Mouse (Mus musculus): ENCODE results near the gene Art3. TPM values are rescaled to one million over a fixed set of nuclear protein-coding genes. Genes with fewer than 3 reads are reported as not detected.

The Art3 gene
- polyA plus RNA-seq (2015; fragmentation: Nextera tagmentation; extraction: Ambion mirVana): 71.8 and 92.4 TPM in 2 replicates

DNA sequence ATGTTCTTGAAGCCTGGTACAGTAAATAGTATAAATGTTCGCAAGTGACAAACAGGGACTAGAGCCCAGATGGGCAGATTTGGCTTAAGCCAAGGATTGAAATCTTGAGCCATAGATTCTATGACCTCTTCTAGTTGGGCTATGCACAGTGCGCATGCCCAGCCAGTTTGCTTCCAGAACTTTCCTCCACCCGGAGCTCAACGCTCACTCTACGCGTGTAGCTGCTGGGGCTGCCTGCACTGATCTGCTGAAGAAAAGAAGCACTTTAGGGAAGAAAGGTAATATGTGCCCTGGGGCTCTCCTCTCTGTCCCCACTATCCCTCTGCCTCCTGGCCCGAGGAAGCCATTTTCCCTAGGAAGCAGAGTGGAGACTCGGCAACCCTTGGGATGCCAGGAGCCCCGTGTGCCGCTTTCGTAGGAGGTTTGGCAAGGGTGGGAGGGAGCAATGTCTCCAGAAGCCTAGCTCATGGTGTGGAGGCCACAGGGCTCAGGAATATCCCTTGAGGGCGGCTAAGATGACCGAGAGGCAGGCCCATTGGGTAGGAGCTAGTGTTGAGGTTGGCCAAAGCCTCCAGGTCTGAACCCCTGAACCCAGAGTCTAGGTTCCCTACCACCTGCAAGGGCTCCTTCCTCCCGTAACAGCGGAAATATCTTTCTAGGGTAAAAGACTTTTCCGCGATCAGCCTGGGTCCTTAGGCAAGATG, at the start of gene Art3:
Gene Art3 (plus strand): TSS at position 193 of the 704 bp plus-strand sequence.
- no peaks in the 10 kb centered on the region for H3K36me3 ChIP-seq (ENCODE audit: control insufficient read depth, insufficient read depth)
- peak; percentile 52; the same call in 1 of the 2 replicates for ATAC-seq (replicated peaks; ENCODE audit: extremely low read depth, insufficient read depth, low FRiP score)
- peak within 1 kb of the TSS; percentile 22 for H3K4me3 ChIP-seq (ENCODE audit: low read length)
- WGBS: 82% methylated on average over 17 of the region's 17 CpGs
- no peak within 1 kb of the TSS for H3K9ac ChIP-seq (ENCODE audit: low read length)
- no peaks in the 10 kb centered on the region for H3K27me3 ChIP-seq (ENCODE audit: control insufficient read depth, insufficient read depth, low read length)
- no peaks in the 10 kb centered on the region for H3K4me1 ChIP-seq (ENCODE audit: control insufficient read depth, insufficient read depth, low read length)
- peak within 1 kb of the TSS; percentile 73 for H3K27ac ChIP-seq (ENCODE audit: low read length)
- no peaks in the 10 kb centered on the region for H3K9me3 ChIP-seq (replicated peaks; ENCODE audit: control insufficient read depth, low read length)
- peak within 1 kb of the TSS; percentile 46 for H3K4me2 ChIP-seq (ENCODE audit: low read depth, low read length)

DNA sequence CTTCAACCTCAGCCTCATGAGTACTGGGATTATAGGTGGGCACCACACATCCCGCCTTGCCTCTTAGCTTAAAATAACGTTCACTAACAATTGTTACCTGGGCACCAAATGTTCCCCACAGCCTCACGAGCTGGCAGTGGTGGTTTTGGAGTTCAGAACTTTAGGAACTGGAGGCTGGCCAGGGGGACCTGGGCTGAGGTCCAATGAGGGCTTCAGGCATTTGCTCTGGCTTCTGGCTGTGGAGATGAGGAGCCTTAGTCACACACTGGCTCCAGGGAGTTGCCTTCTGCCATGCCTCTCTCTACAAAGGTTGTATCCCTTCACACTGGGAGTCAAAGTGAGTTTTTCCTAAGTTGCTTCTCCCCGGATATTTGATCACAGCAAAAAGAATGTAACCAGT, 49.1 kb upstream of the Art3 start:
- no peak overlapping the region for H3K4me3 ChIP-seq (ENCODE audit: low read length)
- no peaks in the 10 kb centered on the region for H3K9me3 ChIP-seq (replicated peaks; ENCODE audit: control insufficient read depth, low read length)
- H3K9ac ChIP-seq (ENCODE audit: low read length): no peak overlapping the region
- 51% methylated on average over 4 of the region's 4 CpGs for WGBS
- H3K4me2 ChIP-seq (ENCODE audit: low read depth, low read length): no peak overlapping the region
- H3K27ac ChIP-seq (ENCODE audit: low read length): peak overlapping the region; percentile 61
- 0 out of 2 replicates have a peak, but pooled peaks have one; percentile 14 for ATAC-seq (replicated peaks; ENCODE audit: extremely low read depth, insufficient read depth, low FRiP score)
- H3K36me3 ChIP-seq (ENCODE audit: control insufficient read depth, insufficient read depth): peaks cover 18% of the 10 kb centered on the region
- H3K27me3 ChIP-seq (ENCODE audit: control insufficient read depth, insufficient read depth, low read length): no peaks in the 10 kb centered on the region
- peaks cover 21% of the 10 kb centered on the region for H3K4me1 ChIP-seq (ENCODE audit: control insufficient read depth, insufficient read depth, low read length)

DNA sequence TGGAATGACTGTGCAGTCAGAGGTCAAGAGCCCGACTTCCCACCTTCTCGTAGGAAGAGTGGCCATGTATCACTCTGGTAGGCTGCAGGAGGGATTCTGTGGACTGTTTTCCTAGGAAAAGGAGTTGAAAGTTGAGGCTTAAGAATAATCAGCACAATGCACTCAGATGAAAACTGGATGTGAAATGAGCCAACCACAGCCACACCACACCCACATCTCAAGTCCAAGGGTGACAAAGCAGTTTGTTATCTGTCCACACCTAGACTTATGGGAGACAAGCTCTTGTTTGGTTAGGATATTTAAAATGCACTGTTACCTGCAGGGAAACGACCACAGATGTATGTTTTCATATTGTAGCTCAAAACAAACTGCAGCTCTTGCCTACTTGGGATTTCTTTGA, 48.5 kb upstream of the Art3 start:
- Histone ChIP-seq H3K4me2 (ENCODE audit: low read depth, low read length) (no peak overlapping the region), H3K9me3 (replicated peaks; ENCODE audit: control insufficient read depth, low read length) (no peaks in the 10 kb centered on the region), H3K9ac (ENCODE audit: low read length) (no peak overlapping the region), H3K4me3 (ENCODE audit: low read length) (no peak overlapping the region), H3K36me3 (ENCODE audit: control insufficient read depth, insufficient read depth) (peaks cover 24% of the 10 kb centered on the region), H3K27ac (ENCODE audit: low read length) (peak overlapping the region; percentile 61), H3K27me3 (ENCODE audit: control insufficient read depth, insufficient read depth, low read length) (no peaks in the 10 kb centered on the region), H3K4me1 (ENCODE audit: control insufficient read depth, insufficient read depth, low read length) (peaks cover 21% of the 10 kb centered on the region)
- no peak for ATAC-seq (replicated peaks; ENCODE audit: extremely low read depth, insufficient read depth, low FRiP score)
- WGBS: 37% methylated on average over 3 of the region's 3 CpGs

DNA sequence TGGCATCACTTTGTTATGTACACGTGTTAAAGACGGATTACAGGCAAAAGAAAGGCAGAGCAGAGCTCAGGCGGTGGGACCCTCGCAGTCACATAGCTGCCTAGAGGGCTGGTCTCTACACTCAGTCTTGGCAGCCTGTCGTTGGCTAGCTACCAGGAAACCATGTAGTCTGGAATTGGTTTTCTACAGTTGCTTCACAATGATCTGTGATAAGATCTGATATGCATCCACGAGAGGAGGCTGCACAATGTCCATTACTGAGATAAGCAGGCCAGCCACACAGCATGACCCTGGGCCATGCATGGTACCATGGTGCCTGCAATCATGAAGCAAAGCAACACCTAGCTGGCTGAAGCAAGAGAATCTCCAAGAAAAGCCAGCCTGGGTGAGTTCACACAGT, 43.8 kb upstream of the Art3 start:
- WGBS: 65% methylated on average over 6 of the region's 6 CpGs
- Histone ChIP-seq H3K27ac (ENCODE audit: low read length) (no peak overlapping the region), H3K4me2 (ENCODE audit: low read depth, low read length) (no peak overlapping the region), H3K9ac (ENCODE audit: low read length) (no peak overlapping the region), H3K9me3 (replicated peaks; ENCODE audit: control insufficient read depth, low read length) (no peaks in the 10 kb centered on the region), H3K4me1 (ENCODE audit: control insufficient read depth, insufficient read depth, low read length) (peaks cover 8% of the 10 kb centered on the region), H3K27me3 (ENCODE audit: control insufficient read depth, insufficient read depth, low read length) (no peaks in the 10 kb centered on the region), H3K36me3 (ENCODE audit: control insufficient read depth, insufficient read depth) (peaks cover 64% of the 10 kb centered on the region), H3K4me3 (ENCODE audit: low read length) (no peak overlapping the region)
- no peak for ATAC-seq (replicated peaks; ENCODE audit: extremely low read depth, insufficient read depth, low FRiP score)

DNA sequence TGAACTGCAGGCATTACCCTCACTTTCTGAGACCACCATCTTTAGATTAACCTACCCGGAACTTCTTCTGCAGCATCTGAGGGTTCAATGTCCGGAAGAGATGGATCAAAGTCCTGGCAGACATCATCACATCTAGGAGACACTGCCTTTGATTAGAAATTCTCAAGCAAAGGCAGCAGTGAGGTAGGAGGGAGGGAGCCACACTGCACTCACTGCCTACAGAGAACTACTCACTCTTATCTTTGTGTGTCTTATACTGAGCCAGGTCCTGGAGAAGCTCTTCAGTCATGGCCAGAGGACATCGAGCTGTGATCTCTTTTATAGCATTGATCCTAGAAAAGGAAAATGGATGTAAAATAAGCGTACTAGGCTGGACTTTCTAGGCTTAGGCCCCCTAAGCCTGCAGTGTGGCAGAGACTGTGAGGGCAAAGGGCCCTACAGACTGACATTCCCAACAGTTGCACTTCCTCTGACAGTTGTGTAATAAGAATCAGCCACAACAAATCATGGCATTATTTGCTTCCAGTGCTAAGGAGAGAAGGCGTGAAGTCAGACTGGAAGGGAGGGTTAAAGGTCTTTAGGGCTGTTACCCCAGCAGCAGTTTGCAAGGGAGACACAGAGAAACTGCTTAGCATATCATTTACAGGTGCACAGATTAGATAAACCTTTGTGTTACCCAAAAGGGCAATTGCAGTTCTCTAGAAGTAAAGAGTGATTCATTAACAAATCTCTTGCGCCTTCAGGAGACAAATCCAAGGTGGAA, 39.8 kb upstream of the Art3 start:
- Histone ChIP-seq H3K9ac (ENCODE audit: low read length) (no peak overlapping the region), H3K27ac (ENCODE audit: low read length) (no peak overlapping the region), H3K4me1 (ENCODE audit: control insufficient read depth, insufficient read depth, low read length) (no peaks in the 10 kb centered on the region), H3K4me3 (ENCODE audit: low read length) (no peak overlapping the region), H3K9me3 (replicated peaks; ENCODE audit: control insufficient read depth, low read length) (no peaks in the 10 kb centered on the region), H3K27me3 (ENCODE audit: control insufficient read depth, insufficient read depth, low read length) (no peaks in the 10 kb centered on the region), H3K36me3 (ENCODE audit: control insufficient read depth, insufficient read depth) (peaks cover 73% of the 10 kb centered on the region), H3K4me2 (ENCODE audit: low read depth, low read length) (no peak overlapping the region)
- 82% methylated on average over 6 of the region's 6 CpGs for WGBS
- no peak for ATAC-seq (replicated peaks; ENCODE audit: extremely low read depth, insufficient read depth, low FRiP score)

DNA sequence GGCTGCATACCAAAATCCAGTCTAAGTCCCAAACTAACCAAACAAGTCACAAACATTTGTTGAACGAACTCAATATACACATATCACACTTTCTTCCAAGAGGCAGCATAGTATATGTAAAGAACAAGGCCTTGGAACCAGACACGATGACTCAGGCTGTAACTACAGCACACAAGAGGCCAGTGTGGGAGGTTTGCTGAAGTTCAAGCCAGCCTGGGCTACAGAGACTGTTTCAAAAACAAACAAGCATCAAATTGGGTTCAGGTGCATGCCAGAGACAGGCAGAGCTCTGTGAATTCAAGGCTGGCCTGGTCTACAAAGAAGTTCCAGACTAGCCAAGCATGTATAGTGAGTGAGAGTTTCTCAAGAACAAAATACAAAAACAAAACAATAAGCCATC, 37.1 kb upstream of the Art3 start:
- Histone ChIP-seq H3K27ac (ENCODE audit: low read length) (no peak overlapping the region), H3K4me3 (ENCODE audit: low read length) (no peak overlapping the region), H3K36me3 (ENCODE audit: control insufficient read depth, insufficient read depth) (peaks cover 65% of the 10 kb centered on the region), H3K4me1 (ENCODE audit: control insufficient read depth, insufficient read depth, low read length) (no peaks in the 10 kb centered on the region), H3K4me2 (ENCODE audit: low read depth, low read length) (no peak overlapping the region), H3K9me3 (replicated peaks; ENCODE audit: control insufficient read depth, low read length) (no peaks in the 10 kb centered on the region), H3K27me3 (ENCODE audit: control insufficient read depth, insufficient read depth, low read length) (no peaks in the 10 kb centered on the region), H3K9ac (ENCODE audit: low read length) (no peak overlapping the region)
- ATAC-seq (replicated peaks; ENCODE audit: extremely low read depth, insufficient read depth, low FRiP score): no peak
- WGBS: 88% methylated on average over 2 of the region's 2 CpGs

DNA sequence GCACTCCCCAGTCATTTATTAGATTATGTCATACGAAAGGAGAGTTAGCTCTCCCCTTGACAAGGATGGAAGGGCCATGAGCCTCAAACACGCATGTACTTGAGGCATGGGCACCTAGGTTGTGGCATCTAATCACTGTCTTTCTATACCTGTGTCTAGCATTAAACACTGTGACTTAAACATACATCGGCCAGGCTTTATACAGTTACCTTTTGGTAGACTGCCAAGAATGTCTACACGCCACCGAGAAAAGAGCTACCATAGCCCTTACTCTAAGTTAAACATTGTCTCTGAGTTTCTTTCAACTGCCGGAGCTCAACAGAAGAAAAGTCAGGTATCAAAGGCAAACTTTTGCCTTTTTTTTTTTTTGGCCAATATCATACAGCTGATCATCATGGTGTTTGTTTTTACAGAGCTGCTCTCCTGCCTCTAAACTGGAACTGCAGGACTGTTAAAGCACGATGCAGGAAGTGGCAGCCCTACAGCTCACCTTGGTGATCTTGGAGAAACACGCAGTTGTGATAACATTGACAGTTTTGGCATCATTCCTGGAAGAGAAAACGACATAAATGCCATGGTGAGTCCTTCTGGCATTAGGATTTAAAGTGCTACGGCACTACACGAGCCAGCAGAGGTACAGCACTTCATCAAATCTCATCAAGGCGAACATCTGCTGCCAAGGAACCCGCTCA, 29.3 kb upstream of the Art3 start:
- Histone ChIP-seq H3K4me1 (ENCODE audit: control insufficient read depth, insufficient read depth, low read length) (peaks cover 6% of the 10 kb centered on the region; the same call in 1 of the 2 replicates), H3K27me3 (ENCODE audit: control insufficient read depth, insufficient read depth, low read length) (no peaks in the 10 kb centered on the region), H3K4me3 (ENCODE audit: low read length) (no peak overlapping the region), H3K27ac (ENCODE audit: low read length) (no peak overlapping the region), H3K36me3 (ENCODE audit: control insufficient read depth, insufficient read depth) (peaks cover 51% of the 10 kb centered on the region), H3K9ac (ENCODE audit: low read length) (no peak overlapping the region), H3K9me3 (replicated peaks; ENCODE audit: control insufficient read depth, low read length) (no peaks in the 10 kb centered on the region), H3K4me2 (ENCODE audit: low read depth, low read length) (no peak overlapping the region)
- WGBS: 59% methylated on average over 13 of the region's 13 CpGs
- ATAC-seq (replicated peaks; ENCODE audit: extremely low read depth, insufficient read depth, low FRiP score): no peak

DNA sequence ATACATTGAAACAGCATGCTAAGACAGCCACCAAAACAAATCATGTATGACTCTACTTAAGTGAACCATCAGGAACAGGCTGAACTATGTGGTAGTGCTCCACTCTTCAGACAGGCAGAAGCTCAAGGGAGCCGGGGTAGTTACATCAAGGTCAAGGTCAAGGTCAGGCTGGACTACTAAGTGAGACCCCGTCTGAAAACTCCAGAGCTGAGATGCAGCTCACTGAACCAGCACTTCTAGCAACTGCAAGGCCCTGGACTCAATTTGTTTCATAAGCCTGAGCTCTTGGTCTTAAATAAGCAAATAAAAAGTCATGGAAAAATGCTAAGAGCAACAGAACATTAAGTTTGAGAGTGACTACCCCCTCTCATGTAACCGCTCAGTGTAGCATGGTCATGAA, 27.3 kb upstream of the Art3 start:
- Histone ChIP-seq H3K4me3 (ENCODE audit: low read length) (no peak overlapping the region), H3K27ac (ENCODE audit: low read length) (no peak overlapping the region), H3K9ac (ENCODE audit: low read length) (no peak overlapping the region), H3K9me3 (replicated peaks; ENCODE audit: control insufficient read depth, low read length) (no peaks in the 10 kb centered on the region), H3K36me3 (ENCODE audit: control insufficient read depth, insufficient read depth) (peaks cover 46% of the 10 kb centered on the region), H3K27me3 (ENCODE audit: control insufficient read depth, insufficient read depth, low read length) (no peaks in the 10 kb centered on the region), H3K4me1 (ENCODE audit: control insufficient read depth, insufficient read depth, low read length) (peaks cover 14% of the 10 kb centered on the region), H3K4me2 (ENCODE audit: low read depth, low read length) (no peak overlapping the region)
- ATAC-seq (replicated peaks; ENCODE audit: extremely low read depth, insufficient read depth, low FRiP score): no peak
- 61% methylated on average over 3 of the region's 3 CpGs for WGBS

Data from heart, embryonic 16.5 days (tissue).